Mouse (Mus musculus) ES-E14 (cell line): ENCODE results near the gene Gpr137.

Experiments used
- CHD2 ChIP-seq: IDR thresholded peaks from 2 replicates; pipeline ENCODE4 v1.6.1; 2014; ENCODE audit warnings: mild to moderate bottlenecking, low read depth, low read length, inconsistent platforms
- MAFK ChIP-seq: IDR thresholded peaks from 2 replicates; pipeline ENCODE4 v1.6.1; 2014; ENCODE audit warnings: mild to moderate bottlenecking, low read depth, low read length, inconsistent platforms; ENCODE audit not compliant: insufficient read depth
- ZC3H11A ChIP-seq: IDR thresholded peaks from 2 replicates; pipeline ENCODE4 v1.6.1; 2012; ENCODE audit warnings: low read depth, mild to moderate bottlenecking, inconsistent platforms, low read length, borderline replicate concordance
- ZNF384 ChIP-seq: IDR thresholded peaks from 2 replicates; pipeline ENCODE4 v1.6.1; 2012; ENCODE audit warnings: low read depth, low read length, inconsistent platforms

DNA sequence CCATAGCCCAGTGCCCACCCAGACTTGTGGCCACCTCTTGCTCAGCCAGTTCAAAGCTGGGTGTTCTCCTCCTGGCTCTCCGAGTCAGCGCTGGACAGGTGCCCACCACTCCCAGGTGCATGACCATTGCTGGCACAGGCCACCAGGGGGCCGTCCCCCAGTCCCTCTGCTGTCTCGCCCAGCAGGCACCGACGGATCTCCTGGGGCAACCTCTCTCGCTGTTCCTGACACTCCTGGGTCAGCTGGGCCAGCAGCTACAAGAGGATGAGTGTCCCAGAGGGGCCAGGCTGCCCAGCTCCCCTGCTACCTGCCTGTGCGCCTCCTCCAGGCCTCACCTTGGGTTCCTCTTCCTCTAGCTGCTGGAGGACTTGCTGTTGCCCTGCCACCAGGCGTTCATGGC is 11.8 kb upstream of the Gpr137 start:
- TF ChIP-seq ZNF384 (no peak), MAFK (no peak), CHD2 (no peak), ZC3H11A (no peak)
